Mouse (Mus musculus) left cerebral cortex, adult 2 months (tissue): ENCODE measurements around the gene Btg3. TPM values are rescaled to one million over a fixed set of nuclear protein-coding genes. Genes with fewer than 3 reads are reported as not detected.

Experiments used
- DNase-seq, 2 experiments: peaks; one replicate each; pipeline ENCODE4 v3.0.0; 2021 to 2022; ENCODE audit warnings: low spot score in 2 of 2, mixed read lengths in 1 of 2; ENCODE audit errors: extremely low spot score in 1 of 2
- H3K27ac ChIP-seq: fragments of 200-600 bp; 2 replicates; pipeline ENCODE4 v1.8.1; 2022
- H3K4me3 ChIP-seq: fragments of 200-600 bp; 2 replicates; pipeline ENCODE4 v1.8.1; 2022
- CTCF ChIP-seq: fragments of 200-600 bp; IDR thresholded peaks from 2 replicates; pipeline ENCODE4 v1.8.1; 2022; ENCODE audit warnings: antibody characterized with exemption, mild to moderate bottlenecking, moderate library complexity
- intact Hi-C: fragments of 180-260 bp; cut with DNase I; formaldehyde crosslinking; loops from one replicate; pipeline ENCODE4 v1.15.1; 2025
- total RNA-seq, 2 experiments: library from RNA; stranded (reverse); gene quantifications; 2 replicates each; pipeline ENCODE4 v1.2.3; 2021

Btg3 gene
- total RNA-seq, 2 experiments from 2014 or later: 13.0 to 13.4 TPM

DNA sequence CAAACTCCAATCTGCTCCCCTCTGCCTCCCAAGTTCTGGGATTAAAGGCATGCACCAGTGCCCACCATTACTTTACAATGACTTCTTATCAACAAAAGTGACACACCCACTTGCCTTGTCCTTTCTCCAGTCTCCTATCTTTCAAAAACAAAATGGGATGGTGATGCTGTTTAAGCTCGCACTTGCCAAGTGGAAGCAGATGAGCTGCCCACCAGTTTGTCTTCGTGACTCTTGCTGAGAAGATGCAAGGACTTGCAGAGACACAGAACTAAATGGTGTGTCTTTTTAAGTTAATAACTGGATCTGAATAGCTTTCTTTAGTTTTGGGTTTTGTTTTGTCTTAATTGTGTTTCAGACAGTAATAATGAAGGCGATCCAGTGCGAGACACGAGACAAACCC is 34.2 kb downstream of the Btg3 start:
- intact Hi-C loops: loop anchor here (10.0 kb wide), 1 partner anchor 1218 kb away; no protein-coding TSS in a partner anchor
- DNase-seq: no peak

GRCm38 (mm10) chr16:78341356-78341755 is 35.6 kb downstream of the Btg3 start:
- no peak overlapping the region for H3K4me3 ChIP-seq
- no peak for TF ChIP-seq CTCF
- intact Hi-C loops: loop anchor here (10.0 kb wide), 1 partner anchor 1217 kb away; no protein-coding TSS in a partner anchor
- no peak overlapping the region for H3K27ac ChIP-seq
- DNase-seq: no peak

More for the DNA sequence above, 34.2 kb downstream of the Btg3 start:
- no peak for TF ChIP-seq CTCF
- H3K4me3 ChIP-seq: no peak overlapping the region
- H3K27ac ChIP-seq: no peak overlapping the region

- intact Hi-C loops: no loop called here
- Histone ChIP-seq H3K4me3 (no peak overlapping the region), H3K27ac (no peak overlapping the region)
- no peak for TF ChIP-seq CTCF
- DNase-seq: no peak
Measured at GRCm38 (mm10) chr16:78337226-78337625, 39.8 kb downstream of the Btg3 start.

DNA sequence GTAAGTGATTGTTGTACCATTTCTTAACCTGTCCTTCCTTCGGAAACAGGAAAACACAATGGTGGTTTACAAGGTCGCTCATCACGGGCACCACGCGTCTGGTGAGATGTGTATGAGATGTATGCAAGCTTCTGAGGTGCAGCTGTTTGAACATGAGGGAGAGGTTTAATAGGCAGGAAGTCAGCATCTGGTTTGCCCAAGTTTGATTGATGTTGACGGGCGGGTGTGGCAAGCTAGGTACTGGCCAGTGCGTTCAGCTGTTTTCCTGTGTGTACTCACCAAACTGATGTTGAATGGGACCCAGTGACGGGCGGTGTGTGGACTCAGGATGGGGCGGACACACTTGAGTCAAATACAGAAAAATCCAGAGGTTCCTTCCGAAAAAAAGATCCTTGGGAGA is 49.0 kb downstream of the Btg3 start:
- H3K27ac ChIP-seq: no peak overlapping the region
- no peak for DNase-seq
- no peak for TF ChIP-seq CTCF
- intact Hi-C loops: no loop called here
- H3K4me3 ChIP-seq: no peak overlapping the region

GRCm38 (mm10) chr16:78327562-78327961 is 49.4 kb downstream of the Btg3 start:
- H3K4me3 ChIP-seq: no peak overlapping the region
- intact Hi-C loops: no loop called here
- no peak for DNase-seq

DNA sequence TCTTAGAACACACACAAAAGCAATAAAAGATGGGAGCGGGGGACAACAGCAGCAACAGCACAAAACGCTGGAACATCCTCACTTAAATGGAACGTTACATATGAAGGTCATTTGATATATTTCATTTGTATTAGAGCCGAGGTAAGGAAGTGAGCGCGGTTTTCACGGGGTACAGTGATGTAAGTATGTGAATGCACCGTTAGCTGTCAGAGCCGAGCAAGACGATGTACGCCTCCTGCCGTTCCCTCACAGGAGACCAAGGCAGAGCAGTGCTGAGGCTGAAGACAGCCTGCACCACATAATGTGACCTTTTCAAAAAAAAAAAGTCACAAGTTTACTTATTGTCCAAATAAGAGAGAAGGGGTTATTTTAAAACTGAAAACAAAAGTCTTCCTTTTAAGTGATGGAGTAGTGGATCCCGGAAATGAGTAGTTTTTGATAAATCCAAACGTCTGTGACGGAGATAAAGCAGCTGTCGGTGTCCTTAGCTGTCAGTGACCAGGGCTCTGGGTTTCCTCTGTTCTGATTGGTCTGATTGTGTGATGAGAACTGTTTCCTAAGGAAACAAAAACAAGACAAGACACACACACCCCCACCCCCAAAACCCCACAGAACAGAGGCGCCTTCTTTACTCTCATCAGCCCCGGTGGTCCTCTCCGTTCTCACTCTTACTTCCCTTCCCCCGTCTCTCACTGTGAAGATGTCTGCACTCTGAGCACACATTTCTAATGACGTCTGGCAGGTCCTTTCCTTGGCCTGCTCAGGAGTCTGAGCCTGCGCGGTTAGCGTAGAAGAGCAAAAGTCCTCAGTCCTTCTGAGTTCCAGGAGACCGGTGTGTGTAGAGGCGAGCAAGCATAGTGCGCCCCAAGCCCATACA is 50.8 kb downstream of the Btg3 start:
- intact Hi-C loops: no loop called here
- no peak for DNase-seq
- Histone ChIP-seq H3K27ac (no peak overlapping the region), H3K4me3 (no peak overlapping the region)
- TF ChIP-seq CTCF: no peak; the same call in none of the 2 replicates

More at GRCm38 (mm10) chr16:78327562-78327961, 49.4 kb downstream of the Btg3 start:
- H3K27ac ChIP-seq: no peak overlapping the region
- no peak for TF ChIP-seq CTCF

DNA sequence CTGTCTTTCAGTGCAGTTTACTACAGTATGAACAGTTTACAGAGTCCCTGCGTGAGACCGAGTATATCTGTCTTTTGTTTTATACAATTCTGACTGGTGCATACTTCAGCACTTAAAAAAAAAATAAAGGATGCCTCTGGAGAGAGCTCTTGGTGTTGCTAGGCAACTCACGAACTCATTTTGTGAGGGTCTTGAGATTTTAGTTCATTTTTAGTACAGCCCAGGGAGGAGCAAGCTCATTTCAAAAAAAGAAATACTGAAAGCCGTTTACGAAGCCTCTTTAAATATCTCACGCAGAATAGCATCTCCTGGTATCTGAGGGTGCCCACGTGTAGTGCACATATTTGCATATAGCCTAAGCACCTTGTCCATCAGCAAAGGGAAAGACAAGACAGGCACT is 54.9 kb downstream of the Btg3 start:
- no peak for TF ChIP-seq CTCF
- Histone ChIP-seq H3K4me3 (peak overlapping the region; percentile 19; the same call in 1 of the 2 replicates), H3K27ac (peak overlapping the region; percentile 64)
- no peak for DNase-seq
- intact Hi-C loops: no loop called here

- no peak for TF ChIP-seq CTCF
- peak overlapping the region; percentile 64; the same call in 1 of the 2 replicates for H3K27ac ChIP-seq
- DNase-seq: no peak
- intact Hi-C loops: no loop called here
- peak overlapping the region; percentile 19; the same call in 1 of the 2 replicates for H3K4me3 ChIP-seq
Measured at GRCm38 (mm10) chr16:78321559-78321958, 55.4 kb downstream of the Btg3 start.

- no peak overlapping the region for H3K27ac ChIP-seq
- H3K4me3 ChIP-seq: no peak overlapping the region
- DNase-seq: no peak
- no peak for TF ChIP-seq CTCF
- intact Hi-C loops: no loop called here
Measured at GRCm38 (mm10) chr16:78319711-78320110, 57.3 kb downstream of the Btg3 start.

GRCm38 (mm10) chr16:78317960-78318359 is 59.0 kb downstream of the Btg3 start:
- no peak for TF ChIP-seq CTCF
- DNase-seq: no peak
- intact Hi-C loops: loop anchor here (1.0 to 2.0 kb wide), 3 partner anchors 15 to 121 kb away; no protein-coding TSS in a partner anchor
- Histone ChIP-seq H3K27ac (peak overlapping the region; percentile 53), H3K4me3 (no peak overlapping the region)

- peak; percentile 69 for TF ChIP-seq CTCF
- intact Hi-C loops: loop anchor here (1.0 to 2.0 kb wide), 3 partner anchors 14 to 120 kb away; no protein-coding TSS in a partner anchor
- peak; percentile 59 to 60 for DNase-seq
- Histone ChIP-seq H3K27ac (peak overlapping the region; percentile 7; the same call in 1 of the 2 replicates), H3K4me3 (no peak overlapping the region)
Measured at GRCm38 (mm10) chr16:78316849-78317248, 60.1 kb downstream of the Btg3 start.

GRCm38 (mm10) chr16:78314026-78314425 is 63.0 kb downstream of the Btg3 start:
- no peak for TF ChIP-seq CTCF
- DNase-seq: no peak
- H3K27ac ChIP-seq: no peak overlapping the region
- peak overlapping the region; percentile 11; the same call in 1 of the 2 replicates for H3K4me3 ChIP-seq
- intact Hi-C loops: no loop called here
